Mouse (Mus musculus): ENCODE results near the gene Crebl2.

GRCm38 (mm10) chr6:134813066-134813465 lies 16.9 kb upstream of the Crebl2 start:
- TF ChIP-seq POLR2A (IDR thresholded peaks at IDR 0.05; ENCODE audit: insufficient read depth, low read length) (no peak), CTCF (IDR thresholded peaks at IDR 0.05; ENCODE audit: low read depth, low read length) (no peak)
